Mouse (Mus musculus) forebrain, embryonic 15.5 days (tissue): ENCODE data around the gene Npy5r. TPM values are rescaled to one million over a fixed set of nuclear protein-coding genes. Genes with fewer than 3 reads are reported as not detected.

Experiments
- ATAC-seq: fragments of 200-750 bp; cut with Nextera tagmentation; replicated peaks from 2 replicates; pipeline ENCODE4 v1.8.0; 2017; ENCODE audit warnings: mild to moderate bottlenecking, moderate TSS enrichment, moderate library complexity
- H3K27ac ChIP-seq: fragments of 300-500 bp; sonication (generic); replicated peaks from 2 replicates; pipeline ENCODE4 v1.5.1; 2015; ENCODE audit warnings: mild to moderate bottlenecking, inconsistent platforms
- H3K27me3 ChIP-seq: fragments of 300-500 bp; sonication (generic); 2 replicates; pipeline ENCODE4 v1.6.1; 2015; ENCODE audit warnings: inconsistent platforms
- H3K36me3 ChIP-seq: fragments of 300-500 bp; sonication (generic); 2 replicates; pipeline ENCODE4 v1.6.1; 2015; ENCODE audit warnings: mild to moderate bottlenecking, inconsistent platforms
- H3K4me1 ChIP-seq: fragments of 300-500 bp; sonication (generic); 2 replicates; pipeline ENCODE4 v1.6.1; 2015; ENCODE audit warnings: inconsistent platforms
- H3K4me2 ChIP-seq: fragments of 300-500 bp; sonication (generic); replicated peaks from 2 replicates; pipeline ENCODE4 v1.6.1; 2015; ENCODE audit warnings: mild to moderate bottlenecking, inconsistent platforms
- H3K4me3 ChIP-seq: fragments of 300-500 bp; sonication (generic); 2 replicates; pipeline ENCODE4 v1.5.1; 2015; ENCODE audit warnings: mild to moderate bottlenecking, inconsistent platforms
- H3K9ac ChIP-seq: fragments of 300-500 bp; sonication (generic); replicated peaks from 2 replicates; pipeline ENCODE4 v1.6.1; 2015; ENCODE audit warnings: mild to moderate bottlenecking, inconsistent platforms
- H3K9me3 ChIP-seq: fragments of 300-500 bp; sonication (generic); 2 replicates; pipeline ENCODE4 v1.6.1; 2016; ENCODE audit warnings: inconsistent platforms
- WGBS: fragments of 180-500 bp; shearing (Covaris S2); methylation state at CpG from one replicate; pipeline ENCODE4 v1.1.7; 2015; ENCODE audit warnings: mixed read lengths; 5-methylcytosine and 5-hydroxymethylcytosine counted together
- polyA plus RNA-seq: library from polyadenylated mRNA; unstranded; fragments of >200 nt; fragmentation: Nextera tagmentation; extraction: Ambion mirVana; gene quantifications from 2 replicates; pipeline ENCODE4 v1.2.1, GENCODE M21; 2015

The Npy5r gene
- polyA plus RNA-seq = 0.20 and 0.41 TPM in 2 replicates

DNA sequence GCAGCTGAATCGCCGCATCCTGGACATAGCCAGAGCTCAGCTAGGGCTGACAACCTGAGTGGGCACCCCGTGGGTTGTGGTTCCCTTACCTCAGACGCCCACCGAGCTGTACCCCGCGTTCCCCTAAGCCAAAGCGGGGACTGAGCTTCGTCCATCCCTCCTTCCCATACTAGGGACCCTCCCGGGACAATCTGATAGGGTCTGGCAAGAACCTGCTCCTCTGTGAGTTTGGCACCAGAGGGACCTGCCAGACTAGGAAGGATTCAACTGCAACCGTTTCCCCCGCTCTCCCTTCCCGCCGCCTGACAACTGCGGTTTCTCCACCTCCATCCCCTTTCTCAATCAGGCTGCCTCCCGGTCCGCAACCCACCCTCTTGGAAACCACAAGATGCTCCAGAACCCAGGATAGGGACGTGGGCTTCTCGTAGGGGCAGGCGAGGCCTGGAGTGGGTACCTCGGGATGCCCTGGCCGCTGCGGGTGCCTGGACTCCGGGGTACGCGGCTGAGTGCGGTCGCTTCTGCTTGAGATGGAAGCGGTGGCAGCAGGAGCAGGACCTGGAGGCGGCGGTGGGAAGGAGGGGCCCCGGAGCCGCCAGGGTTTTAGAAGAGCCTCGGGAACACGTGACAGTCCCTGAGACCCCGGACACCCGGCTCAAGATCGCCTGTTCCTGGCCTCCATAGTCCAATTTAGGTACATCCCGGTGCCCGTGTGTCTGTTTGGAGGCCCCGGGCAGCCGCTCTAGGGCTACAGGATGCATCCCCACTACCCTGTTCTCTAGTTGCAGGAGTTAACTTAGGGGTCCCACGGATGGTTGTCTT, at the start of gene Npy5r:
Gene Npy5r, minus strand, starts transcription at position 618 of the 819 bp plus-strand sequence.
- Histone ChIP-seq H3K27me3 (no peaks in the 10 kb centered on the region), H3K4me1 (peaks cover 4% of the 10 kb centered on the region; the same call in 1 of the 2 replicates), H3K4me2 (peak within 1 kb of the TSS; percentile 64), H3K9me3 (no peaks in the 10 kb centered on the region), H3K27ac (no peak within 1 kb of the TSS), H3K9ac (peak within 1 kb of the TSS; percentile 71), H3K36me3 (no peaks in the 10 kb centered on the region), H3K4me3 (peak within 1 kb of the TSS; percentile 52)
- peak; percentile 84 for ATAC-seq
- 2% methylated on average over 43 of the region's 43 CpGs for WGBS

DNA sequence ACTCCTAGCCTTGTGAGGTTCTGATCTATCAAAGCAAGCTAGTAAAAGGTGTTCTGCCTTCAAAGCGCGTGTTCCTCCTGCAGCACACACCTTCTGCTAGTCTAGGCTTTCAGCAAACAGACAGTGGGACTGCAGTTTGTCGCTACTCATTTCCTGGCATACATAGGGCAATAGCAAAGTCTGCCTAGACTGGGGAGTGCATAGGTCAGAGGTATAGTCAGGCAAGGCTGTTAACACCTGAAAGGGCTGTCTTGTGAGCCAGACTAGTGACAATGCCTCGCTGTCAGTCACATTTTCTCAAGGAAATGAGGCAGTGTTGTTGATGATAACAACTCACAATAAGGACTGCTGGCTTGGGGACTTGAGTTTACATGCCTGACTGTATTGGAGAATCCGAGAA, 44.0 kb upstream of the Npy5r start:
- no peak overlapping the region for H3K4me3 ChIP-seq
- no peaks in the 10 kb centered on the region for H3K4me1 ChIP-seq
- WGBS = 55% methylated on average over 5 of the region's 5 CpGs
- no peaks in the 10 kb centered on the region for H3K36me3 ChIP-seq
- no peak for ATAC-seq
- H3K27ac ChIP-seq = no peak overlapping the region
- no peak overlapping the region for H3K4me2 ChIP-seq
- H3K27me3 ChIP-seq = no peaks in the 10 kb centered on the region
- no peak overlapping the region for H3K9ac ChIP-seq
- H3K9me3 ChIP-seq = no peaks in the 10 kb centered on the region

DNA sequence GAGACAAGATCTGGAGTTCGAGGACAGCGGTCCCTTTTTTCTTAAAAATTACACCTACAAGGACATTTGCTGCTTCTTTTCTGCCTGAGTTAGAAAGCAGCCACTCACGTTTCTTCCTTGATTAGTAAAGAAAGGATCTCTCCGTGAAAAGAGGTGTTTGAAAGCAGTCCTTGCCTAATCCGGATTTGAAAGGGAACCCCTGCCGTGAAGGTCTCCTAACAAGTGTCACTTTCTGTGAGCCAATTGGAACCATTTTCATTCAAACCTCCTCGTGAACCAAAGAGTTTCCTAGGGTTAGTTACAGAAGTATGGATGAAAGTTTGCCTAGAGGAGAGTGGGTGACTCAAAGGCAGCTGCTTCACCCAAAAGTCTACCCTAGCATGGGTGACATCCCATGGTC, 41.5 kb upstream of the Npy5r start:
- H3K9ac ChIP-seq = no peak overlapping the region
- H3K27me3 ChIP-seq = no peaks in the 10 kb centered on the region
- no peaks in the 10 kb centered on the region for H3K4me1 ChIP-seq
- H3K4me2 ChIP-seq = no peak overlapping the region
- WGBS = 2% methylated on average over 7 of the region's 7 CpGs
- no peaks in the 10 kb centered on the region for H3K9me3 ChIP-seq
- no peaks in the 10 kb centered on the region for H3K36me3 ChIP-seq
- no peak overlapping the region for H3K27ac ChIP-seq
- H3K4me3 ChIP-seq = no peak overlapping the region
- no peak for ATAC-seq

DNA sequence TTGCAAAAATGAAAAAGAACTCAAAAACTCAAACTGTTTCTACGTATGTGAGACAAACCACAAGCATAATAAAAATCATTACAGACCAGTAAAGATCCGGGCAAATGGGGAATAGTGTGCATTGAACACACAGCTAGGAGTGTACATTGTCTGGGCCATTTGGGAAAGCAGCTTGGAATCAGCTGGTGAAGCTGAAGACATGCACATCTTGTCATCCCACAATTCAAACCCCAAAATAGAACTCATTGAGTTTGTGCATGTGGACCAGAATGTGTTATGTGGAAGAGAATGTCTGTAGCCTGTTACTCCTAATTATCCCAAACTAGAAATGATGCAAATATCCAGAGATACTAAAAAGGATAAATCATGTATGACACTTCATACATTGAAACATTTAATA, 34.9 kb upstream of the Npy5r start:
- Histone ChIP-seq H3K27ac (no peak overlapping the region), H3K9me3 (no peaks in the 10 kb centered on the region), H3K27me3 (no peaks in the 10 kb centered on the region), H3K4me1 (no peaks in the 10 kb centered on the region), H3K36me3 (no peaks in the 10 kb centered on the region), H3K4me2 (no peak overlapping the region), H3K4me3 (no peak overlapping the region), H3K9ac (no peak overlapping the region)
- ATAC-seq = no peak
- 78% methylated on average over 2 of the region's 2 CpGs for WGBS

DNA sequence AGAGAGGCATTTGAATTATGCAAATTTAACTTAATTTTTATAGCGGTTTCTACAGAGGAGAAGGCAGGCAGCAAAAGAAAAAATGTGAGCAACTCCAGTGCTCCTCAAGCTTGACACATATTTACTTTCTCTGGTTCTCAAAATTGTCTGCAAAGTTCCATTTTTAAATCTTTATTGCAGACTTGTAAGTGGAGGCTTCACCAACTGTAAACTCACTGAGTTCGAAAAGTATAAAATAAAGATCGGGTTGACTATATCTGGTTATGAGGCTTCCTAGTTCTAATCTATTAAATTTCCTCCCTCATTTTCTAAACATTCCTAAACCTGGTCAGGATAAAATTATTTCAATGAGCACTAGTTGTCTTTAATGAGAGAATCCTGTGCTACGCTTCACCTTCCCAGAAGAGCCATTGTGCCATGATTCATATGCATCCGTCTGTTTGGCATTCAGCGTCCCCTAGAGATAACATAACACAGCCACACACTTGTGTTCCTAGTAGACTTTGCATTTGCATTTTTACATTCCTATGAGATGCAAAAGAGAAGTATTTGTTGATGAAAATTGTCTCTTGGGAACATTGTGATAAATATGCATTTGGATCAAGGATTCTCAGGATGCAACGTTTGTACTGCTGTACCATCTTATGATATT, 26.5 kb upstream of the Npy5r start:
- 88% methylated on average over 7 of the region's 7 CpGs for WGBS
- Histone ChIP-seq H3K9ac (no peak overlapping the region), H3K27me3 (no peaks in the 10 kb centered on the region), H3K4me1 (no peaks in the 10 kb centered on the region), H3K9me3 (no peaks in the 10 kb centered on the region), H3K4me2 (no peak overlapping the region), H3K4me3 (no peak overlapping the region), H3K36me3 (no peaks in the 10 kb centered on the region), H3K27ac (no peak overlapping the region)
- ATAC-seq = no peak

DNA sequence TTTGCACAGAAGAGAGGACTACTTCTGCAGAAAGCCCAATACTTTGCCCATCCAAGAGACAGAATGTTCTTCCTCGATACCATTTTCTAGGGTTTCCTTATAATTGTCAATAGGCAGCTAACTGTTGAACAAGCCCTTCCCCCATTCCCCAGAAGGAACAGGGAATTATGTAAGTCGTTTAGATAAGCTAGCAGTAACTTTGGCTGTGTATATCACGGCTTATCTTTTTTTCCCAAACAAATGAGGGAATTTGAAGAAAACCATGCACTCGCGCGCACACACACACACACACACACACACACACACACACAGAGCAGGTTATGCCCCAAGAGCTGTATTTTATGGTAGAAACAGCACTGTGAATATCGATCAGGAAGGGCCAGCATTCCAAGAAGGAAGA, 10.9 kb upstream of the Npy5r start:
- WGBS = 76% methylated on average over 7 of the region's 7 CpGs
- H3K4me1 ChIP-seq = peaks cover 16% of the 10 kb centered on the region
- peaks cover 19% of the 10 kb centered on the region for H3K27me3 ChIP-seq
- H3K9ac ChIP-seq = no peak overlapping the region
- no peak overlapping the region for H3K27ac ChIP-seq
- H3K4me2 ChIP-seq = no peak overlapping the region
- H3K4me3 ChIP-seq = peak overlapping the region; percentile 47
- no peaks in the 10 kb centered on the region for H3K9me3 ChIP-seq
- ATAC-seq = no peak
- no peaks in the 10 kb centered on the region for H3K36me3 ChIP-seq

DNA sequence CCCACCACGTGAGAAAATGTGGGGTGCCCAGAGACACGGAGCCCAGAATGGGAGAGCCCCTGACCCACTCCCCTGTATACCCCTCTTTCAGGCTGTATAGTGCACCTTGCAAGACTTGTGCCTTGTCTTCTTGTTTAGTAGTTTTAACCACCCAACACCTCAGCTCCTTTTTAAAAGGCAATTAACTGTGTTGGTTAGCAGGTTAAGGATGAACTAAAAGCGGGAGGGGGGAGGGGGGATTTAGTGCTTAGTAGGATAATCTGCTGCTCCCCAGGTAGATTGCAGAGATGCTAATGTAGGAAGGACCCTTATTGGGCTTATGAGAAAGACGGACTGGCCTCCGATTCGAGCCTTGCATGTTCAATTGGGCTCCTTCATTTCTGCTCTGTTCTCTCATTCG, 10.1 kb upstream of the Npy5r start:
- no peaks in the 10 kb centered on the region for H3K36me3 ChIP-seq
- H3K27ac ChIP-seq = no peak overlapping the region
- 4% methylated on average over 7 of the region's 7 CpGs for WGBS
- H3K9me3 ChIP-seq = no peaks in the 10 kb centered on the region
- H3K4me3 ChIP-seq = peak overlapping the region; percentile 47
- H3K27me3 ChIP-seq = peaks cover 19% of the 10 kb centered on the region
- peaks cover 16% of the 10 kb centered on the region for H3K4me1 ChIP-seq
- 0 out of 2 replicates have a peak overlapping the region, but pooled peaks have one; percentile 10 for H3K9ac ChIP-seq
- peak overlapping the region; percentile 81 for H3K4me2 ChIP-seq
- ATAC-seq = peak; percentile 55; the same call in 1 of the 2 replicates

DNA sequence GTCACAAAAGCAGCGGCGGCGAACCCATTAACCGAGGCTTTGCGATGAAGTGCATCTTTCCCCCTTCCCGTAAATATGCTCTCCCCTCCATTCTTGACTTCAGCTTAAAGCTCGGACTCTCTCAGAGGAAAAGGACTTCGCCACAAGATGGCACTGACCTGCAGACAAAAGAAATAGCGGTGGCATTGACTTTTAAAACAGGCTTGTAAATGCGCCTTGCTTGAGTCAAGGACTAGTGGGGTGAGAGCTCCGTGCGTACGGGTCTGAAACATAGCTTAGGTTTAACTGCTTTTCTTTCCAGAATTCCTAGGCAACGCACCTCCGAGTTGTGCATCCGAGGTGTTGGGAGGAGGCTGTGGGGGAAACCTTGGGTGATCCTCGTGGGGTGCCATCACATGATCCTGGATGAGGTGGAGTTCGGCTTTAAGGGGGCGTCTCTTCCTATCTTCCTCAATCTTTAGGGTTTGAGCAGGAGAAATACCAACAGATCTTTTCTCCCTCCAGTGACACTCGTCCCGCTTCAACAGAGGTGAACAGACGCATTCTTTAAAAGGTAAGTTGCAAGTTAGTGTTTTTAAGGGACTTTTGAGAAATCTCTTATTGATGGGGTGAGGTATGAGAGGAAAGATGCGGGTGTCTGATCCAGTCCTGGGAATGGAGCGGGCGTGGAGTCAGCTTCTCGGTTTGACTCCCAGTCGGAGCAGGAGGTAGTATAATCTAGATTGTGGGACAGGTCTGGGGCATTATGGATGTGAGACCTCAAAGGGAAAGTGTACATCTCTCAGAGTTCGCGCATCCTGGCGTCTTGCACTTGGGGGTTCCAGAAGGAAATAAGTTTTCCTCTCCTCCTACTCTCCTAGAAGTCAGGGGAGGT, 9.3 kb upstream of the Npy5r start, which contains the start of gene Npy1r:
Gene Npy1r, plus strand, starts transcription at position 223 of the 874 bp plus-strand sequence.
- H3K27me3 ChIP-seq = peaks cover 19% of the 10 kb centered on the region
- H3K27ac ChIP-seq = no peak within 1 kb of the TSS
- H3K4me1 ChIP-seq = peaks cover 16% of the 10 kb centered on the region
- ATAC-seq = peak; percentile 79
- H3K36me3 ChIP-seq = no peaks in the 10 kb centered on the region
- under 1% methylated on average over 30 of the region's 30 CpGs for WGBS
- H3K9ac ChIP-seq = peak within 1 kb of the TSS; percentile 49
- peak within 1 kb of the TSS; percentile 81 for H3K4me2 ChIP-seq
- H3K9me3 ChIP-seq = no peaks in the 10 kb centered on the region
- H3K4me3 ChIP-seq = peak within 1 kb of the TSS; percentile 47

DNA sequence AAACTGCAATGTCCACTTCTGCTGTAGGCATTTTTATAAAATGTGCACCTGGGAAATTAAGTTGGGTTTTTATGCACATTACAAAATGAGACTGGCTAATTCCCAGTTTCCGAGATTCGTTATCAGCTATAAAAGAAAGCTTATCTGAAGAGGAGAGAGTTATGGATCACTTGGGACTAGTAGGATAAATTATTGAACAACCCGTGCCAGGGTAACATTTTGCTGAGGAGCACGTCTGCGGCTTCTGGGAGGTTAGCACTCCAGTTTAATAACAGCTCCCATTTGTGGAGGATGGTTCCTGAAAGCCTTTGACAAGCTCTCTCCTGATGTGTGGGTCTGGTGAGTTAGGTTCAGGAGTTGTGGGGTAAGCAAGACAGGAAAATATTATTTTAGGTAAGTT, 2.5 kb upstream of the Npy5r start:
- no peaks in the 10 kb centered on the region for H3K36me3 ChIP-seq
- no peak overlapping the region for H3K27ac ChIP-seq
- no peaks in the 10 kb centered on the region for H3K27me3 ChIP-seq
- WGBS = 72% methylated on average over 5 of the region's 5 CpGs
- H3K4me1 ChIP-seq = peaks cover 4% of the 10 kb centered on the region; the same call in 1 of the 2 replicates
- no peak overlapping the region for H3K4me3 ChIP-seq
- no peaks in the 10 kb centered on the region for H3K9me3 ChIP-seq
- H3K4me2 ChIP-seq = no peak overlapping the region
- no peak overlapping the region for H3K9ac ChIP-seq
- no peak for ATAC-seq

DNA sequence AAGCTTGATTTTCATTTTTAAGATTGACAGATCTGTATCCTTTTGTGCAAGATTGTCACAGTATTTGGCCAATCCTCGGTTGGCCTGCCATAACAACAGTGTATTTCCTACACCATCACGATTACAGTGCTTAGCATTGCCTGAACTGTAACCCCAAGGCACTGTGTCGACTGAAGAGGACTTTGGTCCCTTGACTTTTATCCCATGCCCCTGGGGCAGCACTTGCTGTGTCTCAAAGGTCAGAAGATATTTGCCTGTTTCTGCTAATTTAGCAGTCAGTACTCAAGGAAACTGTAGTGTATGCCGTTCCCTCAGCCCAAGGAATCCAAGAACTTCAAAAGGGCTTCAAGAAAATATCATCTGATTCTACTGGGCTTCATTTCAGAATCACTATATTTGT, 871 bp upstream of the Npy5r start:
- Histone ChIP-seq H3K36me3 (no peaks in the 10 kb centered on the region), H3K9me3 (no peaks in the 10 kb centered on the region), H3K4me3 (no peak overlapping the region), H3K27me3 (no peaks in the 10 kb centered on the region), H3K4me2 (no peak overlapping the region; the same call in 1 of the 2 replicates), H3K4me1 (peaks cover 4% of the 10 kb centered on the region; the same call in 1 of the 2 replicates), H3K9ac (no peak overlapping the region), H3K27ac (no peak overlapping the region)
- ATAC-seq = no peak
- WGBS = 67% methylated on average over 4 of the region's 4 CpGs

DNA sequence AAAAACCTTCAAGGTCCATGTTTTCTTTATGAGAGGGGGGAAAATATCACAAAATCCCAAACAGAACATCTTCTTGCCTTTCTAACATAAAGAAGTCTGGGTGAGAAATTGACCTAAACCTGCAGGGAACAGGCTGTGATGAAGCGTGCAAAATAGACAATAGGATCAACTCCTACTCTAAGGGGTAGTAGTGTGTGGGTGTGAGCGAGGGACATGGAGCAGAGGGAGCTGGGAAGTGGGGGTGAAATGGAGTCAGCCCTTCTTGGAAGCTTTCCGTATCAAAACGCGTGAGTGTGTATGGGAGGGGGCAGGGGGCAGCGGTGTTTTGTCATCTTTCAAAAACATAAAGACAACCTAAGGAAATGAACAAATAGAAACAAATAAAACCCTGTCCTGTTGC, 467 bp upstream of the Npy5r start:
- Histone ChIP-seq H3K4me2 (peak overlapping the region; percentile 64), H3K4me1 (peaks cover 4% of the 10 kb centered on the region; the same call in 1 of the 2 replicates), H3K9me3 (no peaks in the 10 kb centered on the region), H3K27ac (no peak overlapping the region), H3K4me3 (peak overlapping the region; percentile 52), H3K36me3 (no peaks in the 10 kb centered on the region), H3K9ac (no peak overlapping the region), H3K27me3 (no peaks in the 10 kb centered on the region)
- no peak; the same call in 1 of the 2 replicates for ATAC-seq
- 33% methylated on average over 6 of the region's 6 CpGs for WGBS
